Mouse (Mus musculus) forebrain, embryonic 14.5 days (tissue): ENCODE results near the gene 2210017I01Rik. TPM values are rescaled to one million over a fixed set of nuclear protein-coding genes. Genes with fewer than 3 reads are reported as not detected.

Experiments used
- ATAC-seq: fragments of 200-750 bp; cut with Nextera tagmentation; 2 replicates; pipeline ENCODE4 v1.8.0; 2017; ENCODE audit warnings: mild to moderate bottlenecking, moderate library complexity
- DNase-seq: peaks from one replicate; pipeline ENCODE4 v3.0.0-alpha.2; 2015; ENCODE audit warnings: low spot score
- H3K27ac ChIP-seq: fragments of 300-500 bp; sonication (generic); 2 replicates; pipeline ENCODE4 v1.5.1; 2014; ENCODE audit warnings: low read depth, mild to moderate bottlenecking, control low read depth, low read length, moderate library complexity
- H3K27me3 ChIP-seq: fragments of 300-500 bp; sonication (generic); replicated peaks from 2 replicates; pipeline ENCODE4 v1.6.1; 2014; ENCODE audit warnings: low read length, control low read depth, mixed read lengths; ENCODE audit not compliant: control insufficient read depth, insufficient read depth
- H3K36me3 ChIP-seq: fragments of 300-500 bp; sonication (generic); 2 replicates; pipeline ENCODE4 v1.6.1; 2014; ENCODE audit warnings: low read length, control low read depth; ENCODE audit not compliant: control insufficient read depth, insufficient read depth
- H3K4me1 ChIP-seq: fragments of 300-500 bp; sonication (generic); 2 replicates; pipeline ENCODE4 v1.6.1; 2014; ENCODE audit warnings: antibody characterized with exemption, low read length, control low read depth; ENCODE audit not compliant: control insufficient read depth, insufficient read depth
- H3K4me2 ChIP-seq: fragments of 300-500 bp; sonication (generic); 2 replicates; pipeline ENCODE4 v1.6.1; 2014; ENCODE audit warnings: mild to moderate bottlenecking, control low read depth, low read length
- H3K4me3 ChIP-seq: fragments of 300-500 bp; sonication (generic); 2 replicates; pipeline ENCODE4 v1.5.1; 2014; ENCODE audit warnings: low read depth, low read length, control low read depth
- H3K9ac ChIP-seq: fragments of 300-500 bp; sonication (generic); 2 replicates; pipeline ENCODE4 v1.6.1; 2014; ENCODE audit warnings: mild to moderate bottlenecking, low read length, control low read depth, moderate library complexity
- H3K9me3 ChIP-seq: fragments of 300-500 bp; sonication (generic); replicated peaks from 2 replicates; pipeline ENCODE4 v1.6.1; 2016; ENCODE audit warnings: low read length, control low read depth, mixed read lengths; ENCODE audit not compliant: control insufficient read depth
- WGBS: fragments of 180-500 bp; shearing (Covaris S2); extraction: QIAGEN DNeasy Blood & Tissue Kit; methylation state at CpG from one replicate; pipeline ENCODE4 v1.1.7; 2014; 5-methylcytosine and 5-hydroxymethylcytosine counted together
- polyA plus RNA-seq: library from polyadenylated mRNA; unstranded; fragments of >200 nt; fragmentation: Nextera tagmentation; extraction: Ambion mirVana; gene quantifications from 2 replicates; pipeline ENCODE4 v1.2.1, GENCODE M21; 2014

2210017I01Rik gene
- not detected in 2 replicates for polyA plus RNA-seq

DNA sequence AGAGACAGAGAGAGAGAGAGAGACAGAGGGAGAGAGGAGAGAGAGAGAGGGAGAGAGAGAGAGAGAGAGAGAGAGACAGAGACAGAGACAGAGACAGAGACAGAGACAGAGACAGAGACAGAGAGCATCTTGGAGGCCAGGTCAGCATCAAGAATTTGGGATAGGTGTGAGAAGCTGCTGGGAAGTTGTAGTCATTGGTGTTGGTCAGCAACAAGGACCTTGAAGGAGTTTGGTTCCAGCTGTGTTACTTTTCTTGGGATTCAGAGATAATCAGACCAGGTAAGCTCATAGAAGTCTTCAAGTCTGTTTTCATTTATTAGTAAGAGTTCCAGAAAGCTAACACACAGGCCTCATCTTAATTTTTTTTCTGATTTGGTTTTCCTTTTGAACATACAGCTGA, at the start of gene 2210017I01Rik:
TSS of gene 2210017I01Rik (minus strand) at position 101 of the 400 bp plus-strand sequence.
- H3K9me3 ChIP-seq: no peaks in the 10 kb centered on the region
- no peak for DNase-seq
- H3K27me3 ChIP-seq: no peaks in the 10 kb centered on the region
- H3K27ac ChIP-seq: no peak within 1 kb of the TSS
- ATAC-seq: no peak
- no peak within 1 kb of the TSS for H3K4me3 ChIP-seq
- H3K4me2 ChIP-seq: no peak within 1 kb of the TSS
- H3K36me3 ChIP-seq: no peaks in the 10 kb centered on the region
- H3K4me1 ChIP-seq: no peaks in the 10 kb centered on the region
- no peak within 1 kb of the TSS for H3K9ac ChIP-seq

DNA sequence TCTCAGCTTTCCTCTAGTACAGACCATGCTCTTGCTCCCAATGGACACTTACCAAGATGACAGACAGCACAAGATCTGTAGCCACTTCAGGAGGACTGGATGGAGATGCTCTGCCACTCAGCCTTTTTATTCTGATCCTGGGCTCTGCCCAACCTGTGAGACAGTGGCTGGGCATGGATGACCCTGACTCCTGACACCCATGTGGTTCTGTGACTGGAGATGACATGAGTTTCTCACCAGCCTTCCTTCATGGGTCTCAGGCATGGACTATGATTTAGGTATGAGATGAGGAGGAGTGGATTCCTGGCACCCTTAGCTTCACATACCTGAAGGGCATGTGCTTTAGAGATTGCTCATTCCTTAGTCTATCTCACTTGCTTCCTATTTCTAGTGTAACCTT, 49.5 kb upstream of the 2210017I01Rik start, which contains the start of gene Lce1b:
TSS of gene Lce1b (minus strand) at position 101 of the 400 bp plus-strand sequence.
- ATAC-seq (no peak), DNase-seq (no peak)
- Histone ChIP-seq H3K9ac (no peak within 1 kb of the TSS), H3K4me2 (no peak within 1 kb of the TSS), H3K36me3 (no peaks in the 10 kb centered on the region), H3K4me3 (no peak within 1 kb of the TSS), H3K4me1 (no peaks in the 10 kb centered on the region), H3K27me3 (no peaks in the 10 kb centered on the region), H3K27ac (no peak within 1 kb of the TSS), H3K9me3 (no peaks in the 10 kb centered on the region)

- Histone ChIP-seq H3K27ac (no peak within 1 kb of the TSS), H3K4me3 (no peak within 1 kb of the TSS), H3K9ac (no peak within 1 kb of the TSS), H3K27me3 (no peaks in the 10 kb centered on the region), H3K36me3 (no peaks in the 10 kb centered on the region), H3K4me1 (no peaks in the 10 kb centered on the region), H3K9me3 (no peaks in the 10 kb centered on the region), H3K4me2 (no peak within 1 kb of the TSS)
- ATAC-seq (no peak), DNase-seq (no peak)
- whole genome bisulfite sequencing: 86% methylated on average over 1 of the region's 1 CpGs
Measured at GRCm38 (mm10) chr3:92648207-92648606, 40.9 kb upstream of the 2210017I01Rik start, which contains the start of gene Lce1a1. TSS of gene Lce1a1 (minus strand) at chr3:92648307.

DNA sequence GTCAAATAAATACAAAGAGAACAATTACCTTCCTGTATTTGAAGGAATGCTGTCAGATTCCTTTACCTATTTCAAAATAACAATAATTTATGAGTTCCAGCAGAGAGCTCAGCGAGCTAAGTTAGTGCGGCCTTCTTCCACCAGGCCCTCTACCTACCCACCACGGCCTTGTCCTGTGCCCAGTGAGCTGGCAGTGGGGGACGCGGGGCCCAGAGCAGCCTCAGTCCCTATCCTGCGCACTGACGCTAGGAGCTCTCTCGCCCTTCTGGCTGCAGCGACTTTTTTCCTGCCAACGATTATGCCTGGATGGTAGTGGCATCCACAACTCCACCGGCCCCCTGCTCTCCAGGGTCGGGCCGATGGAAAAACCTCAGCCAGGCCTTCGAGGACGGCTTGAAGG, 32.6 kb upstream of the 2210017I01Rik start:
- H3K27ac ChIP-seq: no peak overlapping the region
- no peaks in the 10 kb centered on the region for H3K9me3 ChIP-seq
- H3K4me3 ChIP-seq: no peak overlapping the region
- H3K36me3 ChIP-seq: no peaks in the 10 kb centered on the region
- no peaks in the 10 kb centered on the region for H3K4me1 ChIP-seq
- H3K27me3 ChIP-seq: no peaks in the 10 kb centered on the region
- H3K9ac ChIP-seq: no peak overlapping the region
- DNase-seq: no peak
- no peak for ATAC-seq
- no peak overlapping the region for H3K4me2 ChIP-seq
- 93% methylated on average over 15 of the region's 15 CpGs for WGBS

DNA sequence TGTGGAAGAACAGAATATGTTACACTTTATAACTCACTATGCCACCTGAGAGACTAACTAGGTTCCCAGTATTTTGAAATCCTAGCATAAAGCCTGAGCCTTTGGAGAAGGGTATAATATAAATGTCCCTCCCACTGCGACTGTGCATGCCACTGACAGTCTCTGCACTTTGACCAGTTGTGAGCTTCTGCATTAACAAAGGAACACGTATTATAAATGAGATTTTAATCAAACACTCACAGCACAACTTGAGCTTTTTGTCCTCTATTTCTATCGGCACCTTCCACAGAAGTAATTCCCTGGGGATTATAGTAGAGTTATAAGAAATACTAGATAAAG, 31.3 kb upstream of the 2210017I01Rik start:
- Histone ChIP-seq H3K4me2 (no peak overlapping the region), H3K9me3 (no peaks in the 10 kb centered on the region), H3K36me3 (no peaks in the 10 kb centered on the region), H3K4me1 (no peaks in the 10 kb centered on the region), H3K27me3 (no peaks in the 10 kb centered on the region), H3K4me3 (no peak overlapping the region), H3K27ac (no peak overlapping the region), H3K9ac (no peak overlapping the region)
- 43% methylated on average over 3 of the region's 3 CpGs for WGBS
- ATAC-seq: no peak
- peak; percentile 2 for DNase-seq

GRCm38 (mm10) chr3:92637745-92638652, 30.7 kb upstream of the 2210017I01Rik start:
- DNase-seq (peak; percentile 69), ATAC-seq (peak; percentile 81)
- 6% methylated on average over 1 of the region's 1 CpGs for WGBS
- Histone ChIP-seq H3K4me2 (no peak overlapping the region), H3K9ac (no peak overlapping the region), H3K27ac (no peak overlapping the region), H3K9me3 (no peaks in the 10 kb centered on the region), H3K4me3 (no peak overlapping the region), H3K4me1 (no peaks in the 10 kb centered on the region), H3K27me3 (no peaks in the 10 kb centered on the region), H3K36me3 (no peaks in the 10 kb centered on the region)

DNA sequence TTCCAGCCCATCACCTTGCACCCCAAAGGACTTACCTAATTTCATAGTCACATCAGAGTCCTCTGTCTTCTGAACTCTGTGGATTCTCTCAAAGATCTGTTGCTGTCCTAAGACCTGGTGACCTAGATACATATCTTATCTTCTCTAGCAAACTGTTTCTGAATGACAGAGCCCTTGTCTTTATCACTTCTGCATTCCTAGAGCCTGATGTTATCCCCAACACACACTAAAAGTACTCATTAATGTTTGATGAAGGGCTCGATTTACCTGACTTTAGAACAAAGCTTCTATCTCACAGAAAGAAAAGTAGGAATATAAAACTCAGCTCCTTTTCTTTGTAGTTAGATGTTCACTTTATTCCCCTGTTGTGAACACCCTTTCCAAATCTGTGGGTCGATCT, 14.3 kb upstream of the 2210017I01Rik start, which contains the start of gene Lce6a:
TSS of gene Lce6a (minus strand) at position 101 of the 400 bp plus-strand sequence.
- H3K9me3 ChIP-seq: no peaks in the 10 kb centered on the region
- H3K4me1 ChIP-seq: no peaks in the 10 kb centered on the region
- H3K9ac ChIP-seq: no peak within 1 kb of the TSS
- ATAC-seq (no peak), DNase-seq (no peak)
- 85% methylated on average over 2 of the region's 2 CpGs for WGBS
- H3K4me3 ChIP-seq: no peak within 1 kb of the TSS
- H3K27ac ChIP-seq: no peak within 1 kb of the TSS
- H3K4me2 ChIP-seq: no peak within 1 kb of the TSS
- no peaks in the 10 kb centered on the region for H3K27me3 ChIP-seq
- H3K36me3 ChIP-seq: no peaks in the 10 kb centered on the region

GRCm38 (mm10) chr3:92609804-92610203, 2.5 kb upstream of the 2210017I01Rik start:
- 67% methylated on average over 1 of the region's 1 CpGs for WGBS
- Histone ChIP-seq H3K27ac (no peak overlapping the region), H3K4me2 (no peak overlapping the region), H3K27me3 (no peaks in the 10 kb centered on the region), H3K36me3 (no peaks in the 10 kb centered on the region), H3K4me1 (no peaks in the 10 kb centered on the region), H3K9me3 (no peaks in the 10 kb centered on the region), H3K9ac (no peak overlapping the region), H3K4me3 (no peak overlapping the region)
- DNase-seq (no peak), ATAC-seq (no peak)

- Histone ChIP-seq H3K27me3 (no peaks in the 10 kb centered on the region), H3K27ac (no peak overlapping the region), H3K9me3 (peaks cover 4% of the 10 kb centered on the region; the same call in 1 of the 2 replicates), H3K4me3 (no peak overlapping the region), H3K4me1 (no peaks in the 10 kb centered on the region), H3K4me2 (no peak overlapping the region), H3K36me3 (no peaks in the 10 kb centered on the region), H3K9ac (no peak overlapping the region)
- DNase-seq (peak; percentile 51), ATAC-seq (no peak)
- WGBS: 59% methylated on average over 1 of the region's 1 CpGs
Measured at GRCm38 (mm10) chr3:92602169-92602568, 5.1 kb downstream of the 2210017I01Rik start.
